Mouse (Mus musculus): ENCODE results near the gene Syt9. TPM values are rescaled to one million over a fixed set of nuclear protein-coding genes. Genes with fewer than 3 reads are reported as not detected.

Syt9 gene
- total and polyA plus RNA-seq, 3 experiments, result not detected

- no peak for DNase-seq
- no peak overlapping the region for H3K27ac ChIP-seq
- intact Hi-C loops (cut with DNase I), result no loop called here
- H3K4me3 ChIP-seq, result no peak overlapping the region
- no peaks in the 10 kb centered on the region for H3K79me2 ChIP-seq (replicated peaks; ENCODE audit: control insufficient read depth, insufficient read depth, low read length)
- H3K4me1 ChIP-seq (ENCODE audit: control insufficient read depth, insufficient read depth, low read length), result no peaks in the 10 kb centered on the region
- H3K27me3 ChIP-seq (ENCODE audit: control insufficient read depth, insufficient read depth, low read length), result no peaks in the 10 kb centered on the region
- H3K36me3 ChIP-seq (ENCODE audit: control insufficient read depth, insufficient read depth, low read length), result no peaks in the 10 kb centered on the region
- WGBS, result 69% methylated on average over 3 of the region's 3 CpGs
- no peak for TF ChIP-seq EP300 (IDR thresholded peaks at IDR 0.05; ENCODE audit: insufficient read depth, low read depth, low read length)
- TF ChIP-seq POLR2A (IDR thresholded peaks at IDR 0.05; ENCODE audit: insufficient read depth, low read depth, low read length), result no peak
- TF ChIP-seq CTCF (IDR thresholded peaks at IDR 0.05), result no peak
- H3K9ac ChIP-seq (ENCODE audit: low read depth, low read length), result no peak overlapping the region
Observed at GRCm38 (mm10) chr7:107528169-107528772, 157.7 kb downstream of the Syt9 start.

- WGBS, result 56% methylated on average over 5 of the region's 5 CpGs
Observed at GRCm38 (mm10) chr7:107529364-107529763, 158.8 kb downstream of the Syt9 start.

GRCm38 (mm10) chr7:107535311-107535710 lies 164.8 kb downstream of the Syt9 start:
- TF ChIP-seq EP300 (IDR thresholded peaks at IDR 0.05; ENCODE audit: insufficient read depth, low read depth, low read length) (no peak), POLR2A (IDR thresholded peaks at IDR 0.05; ENCODE audit: insufficient read depth, low read depth, low read length) (no peak), CTCF (IDR thresholded peaks at IDR 0.05) (no peak)
- DNase-seq, result no peak
- no peak overlapping the region for H3K9ac ChIP-seq (ENCODE audit: low read depth, low read length)
- H3K27ac ChIP-seq, result no peak overlapping the region
- WGBS, result 71% methylated on average over 4 of the region's 4 CpGs
- intact Hi-C loops (cut with DNase I), result no loop called here
- no peaks in the 10 kb centered on the region for H3K79me2 ChIP-seq (replicated peaks; ENCODE audit: control insufficient read depth, insufficient read depth, low read length)
- no peaks in the 10 kb centered on the region for H3K4me1 ChIP-seq (ENCODE audit: control insufficient read depth, insufficient read depth, low read length)
- no peaks in the 10 kb centered on the region for H3K27me3 ChIP-seq (ENCODE audit: control insufficient read depth, insufficient read depth, low read length)
- H3K4me3 ChIP-seq, result no peak overlapping the region
- no peaks in the 10 kb centered on the region for H3K36me3 ChIP-seq (ENCODE audit: control insufficient read depth, insufficient read depth, low read length)

More at GRCm38 (mm10) chr7:107529364-107529763, 158.8 kb downstream of the Syt9 start:
- Histone ChIP-seq H3K9ac (ENCODE audit: low read depth, low read length) (no peak overlapping the region), H3K4me3 (no peak overlapping the region), H3K4me1 (ENCODE audit: control insufficient read depth, insufficient read depth, low read length) (no peaks in the 10 kb centered on the region), H3K27me3 (ENCODE audit: control insufficient read depth, insufficient read depth, low read length) (no peaks in the 10 kb centered on the region), H3K27ac (no peak overlapping the region), H3K36me3 (ENCODE audit: control insufficient read depth, insufficient read depth, low read length) (no peaks in the 10 kb centered on the region), H3K79me2 (replicated peaks; ENCODE audit: control insufficient read depth, insufficient read depth, low read length) (no peaks in the 10 kb centered on the region)
- intact Hi-C loops (cut with DNase I), result no loop called here
- no peak for DNase-seq
- TF ChIP-seq CTCF (IDR thresholded peaks at IDR 0.05), result no peak
- TF ChIP-seq POLR2A (IDR thresholded peaks at IDR 0.05; ENCODE audit: insufficient read depth, low read depth, low read length), result no peak
- TF ChIP-seq EP300 (IDR thresholded peaks at IDR 0.05; ENCODE audit: insufficient read depth, low read depth, low read length), result no peak

- no peak for TF ChIP-seq POLR2A (IDR thresholded peaks at IDR 0.05; ENCODE audit: insufficient read depth, low read depth, low read length)
- no peak for TF ChIP-seq EP300 (IDR thresholded peaks at IDR 0.05; ENCODE audit: insufficient read depth, low read depth, low read length)
- no peak for TF ChIP-seq CTCF (IDR thresholded peaks at IDR 0.05)
- Histone ChIP-seq H3K9ac (ENCODE audit: low read depth, low read length) (no peak overlapping the region), H3K36me3 (ENCODE audit: control insufficient read depth, insufficient read depth, low read length) (no peaks in the 10 kb centered on the region), H3K4me1 (ENCODE audit: control insufficient read depth, insufficient read depth, low read length) (no peaks in the 10 kb centered on the region), H3K27ac (no peak overlapping the region), H3K27me3 (ENCODE audit: control insufficient read depth, insufficient read depth, low read length) (no peaks in the 10 kb centered on the region), H3K4me3 (no peak overlapping the region), H3K79me2 (replicated peaks; ENCODE audit: control insufficient read depth, insufficient read depth, low read length) (no peaks in the 10 kb centered on the region)
- intact Hi-C loops (cut with DNase I), result no loop called here
- WGBS, result 65% methylated on average over 6 of the region's 6 CpGs
- no peak for DNase-seq
Observed at GRCm38 (mm10) chr7:107536516-107536915, 166.0 kb downstream of the Syt9 start.

- no peak for TF ChIP-seq CTCF (IDR thresholded peaks at IDR 0.05)
- TF ChIP-seq POLR2A (IDR thresholded peaks at IDR 0.05; ENCODE audit: insufficient read depth, low read depth, low read length), result no peak
- no peak for TF ChIP-seq EP300 (IDR thresholded peaks at IDR 0.05; ENCODE audit: insufficient read depth, low read depth, low read length)
- intact Hi-C loops (cut with DNase I), result no loop called here
- no peaks in the 10 kb centered on the region for H3K4me1 ChIP-seq (ENCODE audit: control insufficient read depth, insufficient read depth, low read length)
- WGBS, result 8% methylated on average over 4 of the region's 4 CpGs
- no peak for DNase-seq
- no peak overlapping the region for H3K4me3 ChIP-seq
- no peak overlapping the region for H3K9ac ChIP-seq (ENCODE audit: low read depth, low read length)
- H3K27ac ChIP-seq, result no peak overlapping the region
- no peaks in the 10 kb centered on the region for H3K27me3 ChIP-seq (ENCODE audit: control insufficient read depth, insufficient read depth, low read length)
- H3K36me3 ChIP-seq (ENCODE audit: control insufficient read depth, insufficient read depth, low read length), result no peaks in the 10 kb centered on the region
- H3K79me2 ChIP-seq (replicated peaks; ENCODE audit: control insufficient read depth, insufficient read depth, low read length), result no peaks in the 10 kb centered on the region
Observed at GRCm38 (mm10) chr7:107540034-107540433, 169.5 kb downstream of the Syt9 start.

GRCm38 (mm10) chr7:107545011-107545410 lies 174.5 kb downstream of the Syt9 start:
- no peak for DNase-seq
- intact Hi-C loops (cut with DNase I), result no loop called here
- Histone ChIP-seq H3K79me2 (replicated peaks; ENCODE audit: control insufficient read depth, insufficient read depth, low read length) (no peaks in the 10 kb centered on the region), H3K36me3 (ENCODE audit: control insufficient read depth, insufficient read depth, low read length) (no peaks in the 10 kb centered on the region), H3K27ac (no peak overlapping the region), H3K4me1 (ENCODE audit: control insufficient read depth, insufficient read depth, low read length) (no peaks in the 10 kb centered on the region), H3K4me3 (no peak overlapping the region), H3K27me3 (ENCODE audit: control insufficient read depth, insufficient read depth, low read length) (no peaks in the 10 kb centered on the region), H3K9ac (ENCODE audit: low read depth, low read length) (no peak overlapping the region)
- TF ChIP-seq CTCF (IDR thresholded peaks at IDR 0.05) (no peak), POLR2A (IDR thresholded peaks at IDR 0.05; ENCODE audit: insufficient read depth, low read depth, low read length) (no peak), EP300 (IDR thresholded peaks at IDR 0.05; ENCODE audit: insufficient read depth, low read depth, low read length) (no peak)
- 21% methylated on average over 1 of the region's 1 CpGs for WGBS

All from heart, adult 2 months (tissue).